Mouse (Mus musculus): Measurements from ENCODE around the gene Tmem229a. TPM values are rescaled to one million over a fixed set of nuclear protein-coding genes. Genes with fewer than 3 reads are reported as not detected.

Tmem229a gene
- total and polyA plus RNA-seq, 3 experiments: not detected

GRCm38 (mm10) chr6:24967726-24968125, 11.6 kb upstream of the Tmem229a start:
- no peak overlapping the region for H3K9ac ChIP-seq (ENCODE audit: control insufficient read depth, low read depth, low read length, poor library complexity, severe bottlenecking)

GRCm38 (mm10) chr6:24966010-24966682, 10.0 kb upstream of the Tmem229a start:
- no peak for DNase-seq (ENCODE audit: low read depth, low spot score)
- Histone ChIP-seq H3K9ac (ENCODE audit: control insufficient read depth, low read depth, low read length, poor library complexity, severe bottlenecking) (no peak overlapping the region), H3K27ac (ENCODE audit: control insufficient read depth, low read depth, low read length) (no peak overlapping the region), H3K27me3 (ENCODE audit: control insufficient read depth in 1 of 2, insufficient read depth in 2 of 2, low read length in 2 of 2) (no peaks in the 10 kb centered on the region), H3K4me3 (ENCODE audit: control insufficient read depth in 1 of 2, insufficient read depth in 1 of 2, low read depth in 2 of 2, low read length in 2 of 2) (no peak overlapping the region), H3K9me3 (replicated peaks; ENCODE audit: insufficient read depth, low read length) (no peaks in the 10 kb centered on the region), H3K79me2 (ENCODE audit: control insufficient read depth, insufficient read depth, low read length, poor library complexity) (no peaks in the 10 kb centered on the region), H3K36me3 (ENCODE audit: control insufficient read depth in 1 of 2, insufficient read depth in 2 of 2, low read length in 2 of 2) (no peaks in the 10 kb centered on the region), H3K4me1 (ENCODE audit: control insufficient read depth in 1 of 2, insufficient read depth in 2 of 2, low read length in 2 of 2) (no peaks in the 10 kb centered on the region)
- TF ChIP-seq ZC3H11A (IDR thresholded peaks at IDR 0.05; ENCODE audit: low read depth, low read length) (no peak), TBP (IDR thresholded peaks at IDR 0.05; ENCODE audit: low read depth, low read length) (no peak), USF1 (IDR thresholded peaks at IDR 0.05; ENCODE audit: low read depth, low read length) (no peak), SIN3A (IDR thresholded peaks at IDR 0.05; ENCODE audit: low read length) (no peak), POLR2A (IDR thresholded peaks at IDR 0.05; ENCODE audit: control insufficient read depth in 1 of 2, insufficient read depth in 1 of 2, low read depth in 1 of 2, low read length in 2 of 2, poor library complexity in 1 of 2) (no peak), POLR2AphosphoS5 (IDR thresholded peaks at IDR 0.05; ENCODE audit: borderline replicate concordance, low read depth, low read length) (no peak), GABPA (IDR thresholded peaks at IDR 0.05; ENCODE audit: low read depth, low read length) (no peak), MAFK (IDR thresholded peaks at IDR 0.05; ENCODE audit: borderline replicate concordance, low read depth, low read length) (no peak), MEF2A (IDR thresholded peaks at IDR 0.05; ENCODE audit: extremely low read depth, insufficient replicate concordance, low read depth, low read length, poor library complexity, severe bottlenecking) (no peak), GATA1 (IDR thresholded peaks at IDR 0.05; ENCODE audit: low read depth, low read length) (no peak), MAX (IDR thresholded peaks at IDR 0.05; ENCODE audit: low read length) (no peak), CHD1 (IDR thresholded peaks at IDR 0.05; ENCODE audit: low read depth, low read length) (no peak), EP300 (IDR thresholded peaks at IDR 0.05; ENCODE audit: low read depth in 1 of 2, low read length in 2 of 2) (no peak), E2F4 (IDR thresholded peaks at IDR 0.05; ENCODE audit: borderline replicate concordance, low read depth, low read length) (no peak)

More at GRCm38 (mm10) chr6:24967726-24968125, 11.6 kb upstream of the Tmem229a start:
- TF ChIP-seq ZNF384 (IDR thresholded peaks at IDR 0.05; ENCODE audit: low read depth, low read length) (no peak), MAX (IDR thresholded peaks at IDR 0.05; ENCODE audit: low read length) (no peak), NRF1 (IDR thresholded peaks at IDR 0.05; ENCODE audit: insufficient read depth, low read depth, low read length, poor library complexity, severe bottlenecking) (no peak), POLR2AphosphoS5 (IDR thresholded peaks at IDR 0.05; ENCODE audit: borderline replicate concordance, low read depth, low read length) (no peak), ETS1 (IDR thresholded peaks at IDR 0.05; ENCODE audit: low read depth, low read length) (no peak), USF2 (IDR thresholded peaks at IDR 0.05; ENCODE audit: borderline replicate concordance in 1 of 2, insufficient read depth in 1 of 2, low read depth in 1 of 2, low read length in 2 of 2) (no peak), NELFE (IDR thresholded peaks at IDR 0.05; ENCODE audit: low read depth, low read length) (no peak), TBP (IDR thresholded peaks at IDR 0.05; ENCODE audit: low read depth, low read length) (no peak), TCF12 (IDR thresholded peaks at IDR 0.05; ENCODE audit: low read depth, low read length) (no peak)
- H3K9me3 ChIP-seq (replicated peaks; ENCODE audit: insufficient read depth, low read length): no peaks in the 10 kb centered on the region
- no peaks in the 10 kb centered on the region for H3K36me3 ChIP-seq (ENCODE audit: control insufficient read depth in 1 of 2, insufficient read depth in 2 of 2, low read length in 2 of 2)
- H3K79me2 ChIP-seq (ENCODE audit: control insufficient read depth, insufficient read depth, low read length, poor library complexity): no peaks in the 10 kb centered on the region
- no peaks in the 10 kb centered on the region for H3K27me3 ChIP-seq (ENCODE audit: control insufficient read depth in 1 of 2, insufficient read depth in 2 of 2, low read length in 2 of 2)
- H3K4me3 ChIP-seq (ENCODE audit: control insufficient read depth in 1 of 2, insufficient read depth in 1 of 2, low read depth in 2 of 2, low read length in 2 of 2): no peak overlapping the region
- H3K27ac ChIP-seq (ENCODE audit: control insufficient read depth, low read depth, low read length): no peak overlapping the region
- no peak for DNase-seq (ENCODE audit: low read depth, low spot score)
- H3K4me1 ChIP-seq (ENCODE audit: control insufficient read depth in 1 of 2, insufficient read depth in 2 of 2, low read length in 2 of 2): no peaks in the 10 kb centered on the region

Data from MEL (cell line).